Mouse (Mus musculus) layer of hippocampus, postnatal 10 days (tissue): Measurements from ENCODE around the gene Sorl1. TPM values are rescaled to one million over a fixed set of nuclear protein-coding genes. Genes with fewer than 3 reads are reported as not detected.

Source experiments
- DNase-seq, 2 experiments: peaks; one replicate each; pipeline ENCODE4 v3.0.0; 2021; ENCODE audit warnings: low spot score in 2 of 2
- total RNA-seq, 2 experiments: library from RNA; stranded (reverse); gene quantifications; 2 replicates each; pipeline ENCODE4 v1.2.3; 2021

Sorl1 gene
- total RNA-seq, 2 experiments from 2014 or later: 79.0 to 86.0 TPM

DNA sequence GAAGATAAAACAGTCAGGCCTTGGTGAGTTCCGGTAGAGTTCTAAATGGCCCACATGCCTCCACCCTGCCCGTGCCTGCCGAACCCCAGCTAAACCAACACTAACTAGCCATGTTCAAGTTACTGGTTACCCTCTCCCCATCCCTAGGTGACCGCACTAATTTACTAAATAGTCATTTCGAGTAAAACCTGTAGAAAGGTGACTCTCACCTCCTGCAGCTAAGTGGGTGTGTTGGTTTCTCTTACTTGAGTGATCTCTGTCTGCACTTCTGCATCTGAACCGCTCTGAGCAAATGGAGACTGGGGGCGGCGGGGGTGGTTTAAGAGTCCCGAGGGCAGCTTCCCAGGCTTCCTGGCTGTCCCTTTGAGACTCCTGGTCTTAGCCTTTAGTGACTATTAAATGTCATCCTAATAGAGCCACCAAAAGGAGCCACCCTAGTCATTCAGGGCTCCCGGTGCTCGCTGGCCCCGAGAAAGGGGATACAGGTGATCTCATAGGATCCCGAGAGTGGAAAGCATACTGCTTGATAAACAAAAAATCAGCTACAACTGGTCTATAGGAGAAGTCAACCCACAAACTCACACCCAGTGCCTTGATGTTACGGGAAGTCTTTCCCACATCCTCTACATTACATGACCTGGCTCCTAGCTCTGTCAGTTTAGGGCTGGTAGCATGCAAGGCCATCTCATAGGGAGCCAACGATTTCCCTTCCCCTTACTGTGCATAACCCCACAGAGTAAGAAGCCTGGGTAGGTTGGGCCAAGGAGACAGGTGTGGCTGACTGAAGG, 155.2 kb downstream of the Sorl1 start:
- DNase-seq: no peak

DNA sequence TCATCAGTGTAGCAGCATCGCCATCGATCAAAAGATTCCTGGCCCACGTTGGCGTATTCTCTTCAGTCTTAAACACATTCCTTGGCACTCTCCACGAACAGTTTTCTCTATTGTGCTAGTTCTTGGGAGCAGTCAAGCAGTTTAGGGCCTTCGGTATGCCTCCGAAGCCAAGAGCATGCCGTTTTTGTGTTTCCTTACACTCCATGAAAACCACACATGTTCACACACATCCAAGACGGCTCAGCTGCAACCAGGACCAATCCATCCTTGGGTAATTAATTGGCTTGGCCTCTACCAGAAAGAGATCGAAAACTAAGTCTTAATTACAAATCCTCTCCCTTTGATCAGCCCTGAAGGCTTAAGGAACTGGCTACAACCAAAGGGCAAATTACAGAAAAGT, 162.8 kb downstream of the Sorl1 start:
- no peak for DNase-seq

DNA sequence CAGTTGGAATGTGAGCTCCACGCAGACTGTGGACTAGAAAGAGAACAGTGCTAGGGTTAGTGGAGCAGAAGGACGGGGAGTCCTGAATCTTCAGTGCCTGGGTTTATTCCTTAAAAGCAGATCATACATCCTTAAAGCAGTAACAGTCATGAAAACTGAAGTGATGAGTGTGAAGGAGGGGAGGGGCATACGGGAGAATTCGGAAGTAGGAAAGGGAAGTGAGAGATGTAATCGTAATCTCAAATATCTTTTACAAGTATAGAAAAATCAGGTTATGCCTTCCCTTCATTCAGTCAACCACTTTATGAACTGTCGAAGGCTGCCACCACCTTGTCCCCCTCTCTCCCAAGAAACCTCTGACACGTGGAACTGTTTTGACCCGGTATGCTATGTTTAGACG, 165.8 kb downstream of the Sorl1 start:
- DNase-seq: no peak

DNA sequence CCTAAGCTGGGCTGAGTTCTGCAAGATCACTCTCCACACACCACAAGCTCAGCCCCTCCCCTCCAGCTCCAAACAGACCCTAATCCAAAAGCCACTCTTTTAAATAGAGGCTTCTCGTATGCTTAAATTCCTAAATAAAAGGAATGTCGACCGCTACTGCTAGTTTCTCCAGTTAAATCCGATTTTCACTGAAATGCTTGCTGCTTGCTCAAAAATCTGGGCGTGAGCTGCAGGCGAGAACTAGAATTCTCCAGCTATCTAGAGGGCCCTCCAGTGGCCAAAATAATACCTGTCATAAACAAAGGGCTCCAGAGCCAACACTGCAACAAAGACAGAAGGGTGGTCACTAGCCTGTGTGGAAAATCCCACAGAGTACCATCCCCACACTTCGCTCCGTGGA, 170.6 kb downstream of the Sorl1 start:
- peak; percentile 81 to 83 for DNase-seq

DNA sequence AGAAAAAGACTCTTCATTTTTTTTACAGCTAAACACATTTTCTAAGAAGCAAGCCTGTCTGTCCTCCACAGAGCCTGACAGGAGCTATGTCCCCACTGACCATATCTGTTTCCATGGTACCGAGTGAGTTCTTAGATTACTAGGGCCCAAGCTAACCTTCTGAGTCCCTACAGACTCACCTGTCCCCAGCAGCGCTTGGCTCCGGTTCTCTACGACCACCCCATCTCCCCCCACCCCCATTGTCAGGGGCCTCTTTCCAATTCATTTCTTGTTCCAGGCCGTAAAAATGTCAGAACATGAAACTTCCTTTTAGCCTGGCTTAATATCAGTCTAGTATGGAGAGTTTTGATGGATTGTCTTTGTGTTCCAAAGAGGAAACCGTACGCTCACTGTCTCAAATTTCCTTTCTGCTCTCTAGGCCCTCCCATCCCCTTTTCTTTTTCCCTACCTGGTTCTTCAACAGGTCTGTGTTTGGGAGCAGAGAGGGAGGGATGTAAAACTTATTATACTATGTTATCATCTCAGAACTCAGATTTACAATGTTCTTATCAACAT, 171.4 kb downstream of the Sorl1 start:
- DNase-seq: no peak

DNA sequence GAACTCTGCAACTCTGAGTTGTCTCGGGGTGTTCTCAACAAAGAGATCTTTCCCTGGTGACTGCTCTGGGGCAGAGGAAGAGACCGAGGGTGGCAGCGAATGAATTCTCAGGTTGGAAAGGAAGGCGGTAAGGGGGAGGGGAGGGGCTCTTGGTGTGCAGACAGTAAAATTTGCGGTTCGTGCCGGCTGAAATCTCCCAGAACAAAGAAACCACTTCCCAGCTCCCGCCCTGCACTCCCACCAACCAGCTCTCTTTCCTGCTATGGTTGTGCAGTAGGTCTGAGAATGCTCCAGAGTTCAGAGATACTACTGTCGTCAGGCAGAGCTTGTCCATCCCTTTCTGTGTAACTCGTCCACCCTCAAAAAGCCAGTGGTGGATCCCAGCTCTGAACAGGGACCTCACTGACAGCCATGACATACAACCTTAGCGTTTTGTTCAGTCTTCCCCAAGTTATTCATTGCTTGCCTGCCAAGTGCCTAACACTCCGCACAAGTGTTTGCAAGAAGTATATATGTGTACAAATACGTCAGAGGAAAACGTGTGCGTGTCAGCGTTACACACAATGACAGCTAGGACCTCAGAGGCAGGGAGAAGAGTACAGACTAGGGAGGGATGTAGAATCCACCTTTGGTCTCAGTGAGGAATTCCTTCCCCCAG, 172.5 kb downstream of the Sorl1 start:
- DNase-seq: no peak

DNA sequence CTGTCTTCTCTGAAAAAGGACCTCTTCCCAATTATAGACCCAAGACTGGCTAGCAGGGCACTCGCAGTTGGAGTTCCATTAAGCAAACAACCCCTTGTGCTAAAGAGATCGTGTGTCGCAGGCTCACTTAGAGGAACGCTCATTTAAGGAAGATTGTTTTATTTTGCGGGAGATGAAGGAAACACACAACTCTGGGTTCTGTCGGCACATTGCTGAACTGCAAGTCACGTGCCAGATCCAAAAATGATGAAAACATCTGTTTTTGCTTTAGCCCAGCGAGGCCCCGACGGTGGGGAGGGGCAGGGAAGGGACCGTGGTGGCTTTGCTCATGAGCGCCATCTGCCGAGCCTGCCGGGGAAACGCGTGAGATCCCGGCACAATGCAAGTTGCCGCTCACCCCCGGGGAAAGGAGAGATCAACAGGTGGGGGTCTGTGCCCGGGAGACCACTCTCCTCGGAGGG, 173.1 kb downstream of the Sorl1 start:
- peak; percentile 94 to 95 for DNase-seq

DNA sequence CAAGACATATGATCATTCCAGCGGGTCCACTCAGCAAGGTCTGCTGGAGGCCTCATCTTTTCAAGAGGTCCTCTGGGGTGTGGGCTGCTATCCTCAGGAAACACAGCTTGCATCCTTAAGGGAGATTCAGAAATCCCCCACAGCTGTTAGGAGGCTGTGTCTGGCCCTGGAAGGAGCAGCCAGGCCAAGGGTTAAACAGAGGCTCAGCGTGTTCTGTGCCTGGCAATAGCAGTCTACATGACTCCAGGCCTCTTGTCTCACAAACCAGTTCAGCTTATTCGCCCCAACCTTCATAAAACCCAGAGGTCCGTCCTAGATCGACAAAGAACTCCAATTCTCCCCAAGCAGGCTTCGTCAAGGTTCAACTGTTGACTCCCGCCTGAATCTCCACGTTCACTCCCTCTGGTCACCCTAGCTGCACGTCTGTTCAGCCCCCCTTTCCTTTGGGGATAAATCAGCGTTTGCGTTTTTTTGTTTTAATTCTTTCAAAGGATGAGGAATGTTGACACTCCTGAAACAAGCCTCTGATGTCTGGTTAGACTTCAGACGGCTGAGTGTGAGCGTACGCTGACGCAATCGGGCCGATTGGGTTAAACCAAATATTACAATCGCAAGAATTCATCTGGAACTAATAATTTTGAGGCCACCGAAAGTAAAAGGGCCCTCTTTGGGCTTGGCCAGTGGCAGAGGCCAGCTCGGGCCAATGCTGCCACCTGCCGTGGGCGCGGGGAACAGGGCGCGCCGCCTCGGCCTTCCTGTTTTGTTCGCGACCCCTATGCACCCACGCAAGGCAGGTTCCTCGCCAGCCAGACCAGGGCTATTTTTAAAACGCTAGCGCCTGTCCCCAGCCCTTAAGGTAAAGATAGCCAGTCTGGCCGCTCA, 173.7 kb downstream of the Sorl1 start:
- DNase-seq: peak; percentile 88 to 92

DNA sequence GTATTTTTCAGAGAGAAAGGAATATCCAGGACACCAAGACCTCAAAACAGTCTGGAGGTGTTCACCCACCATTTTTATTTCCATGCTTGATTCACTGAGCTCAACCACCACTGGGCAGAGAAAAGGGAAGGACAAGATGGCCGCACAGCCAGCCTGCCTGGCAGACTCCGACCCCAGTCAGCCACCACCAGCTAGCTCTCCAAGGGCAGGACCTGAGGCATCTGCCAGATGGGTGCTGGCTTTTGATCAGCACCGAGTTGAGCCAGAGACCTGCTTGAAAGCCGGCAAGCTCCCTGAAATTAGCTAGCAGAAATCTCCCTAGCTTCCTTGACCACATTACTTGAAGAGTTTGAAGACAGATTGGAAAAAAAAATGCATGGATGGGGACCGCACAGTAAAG, 174.6 kb downstream of the Sorl1 start:
- DNase-seq: no peak

DNA sequence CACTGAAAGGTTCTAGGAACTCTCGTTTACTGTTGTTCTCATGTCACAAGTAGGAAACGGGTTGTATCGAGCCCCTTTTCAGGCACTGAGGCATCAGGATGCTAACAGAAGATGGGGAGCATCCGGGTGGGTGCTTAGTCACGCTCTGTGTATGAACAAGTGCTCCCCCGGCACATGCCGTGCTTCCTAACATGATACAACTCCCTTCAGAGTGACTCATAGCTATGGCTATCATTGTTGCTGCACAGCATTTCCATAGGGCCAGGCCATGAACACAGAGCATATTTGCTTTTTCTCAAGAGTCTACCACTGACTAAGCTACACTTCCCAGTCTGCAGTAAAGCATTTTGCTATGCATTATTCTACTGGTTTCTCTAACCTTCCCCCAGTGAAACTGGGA, 179.1 kb downstream of the Sorl1 start:
- no peak for DNase-seq

DNA sequence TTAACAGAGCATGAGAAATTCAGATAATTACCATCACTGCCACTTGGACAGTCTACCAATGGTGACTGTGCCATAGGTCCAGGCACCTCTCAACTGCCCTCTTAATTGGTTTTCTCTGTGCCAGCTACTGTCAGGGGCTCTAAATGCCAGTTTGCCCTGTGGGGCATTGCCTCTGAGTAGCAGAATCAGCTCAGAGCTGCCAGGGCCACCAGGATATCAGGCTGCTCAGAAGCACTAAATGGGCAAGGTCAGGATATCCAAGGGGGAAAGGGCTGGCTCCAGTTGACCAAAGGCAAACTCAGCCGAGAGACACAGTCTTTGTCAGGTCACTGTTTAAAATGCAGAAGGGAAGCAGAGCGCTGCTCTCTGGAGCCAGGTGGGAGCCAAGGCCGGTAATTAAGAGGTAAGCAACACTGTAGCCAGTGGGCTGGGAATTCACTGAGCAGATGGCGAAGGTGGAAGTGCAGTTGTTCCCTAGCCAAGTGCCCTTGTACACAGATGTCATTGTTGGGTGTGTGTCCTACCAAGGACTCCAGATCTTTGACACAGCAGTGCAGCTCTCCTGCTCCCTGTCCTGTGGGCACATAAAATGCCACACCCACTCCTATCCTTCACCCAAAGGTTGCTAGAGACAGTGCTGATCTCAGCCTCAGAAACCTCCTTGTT, 181.0 kb downstream of the Sorl1 start:
- no peak for DNase-seq

DNA sequence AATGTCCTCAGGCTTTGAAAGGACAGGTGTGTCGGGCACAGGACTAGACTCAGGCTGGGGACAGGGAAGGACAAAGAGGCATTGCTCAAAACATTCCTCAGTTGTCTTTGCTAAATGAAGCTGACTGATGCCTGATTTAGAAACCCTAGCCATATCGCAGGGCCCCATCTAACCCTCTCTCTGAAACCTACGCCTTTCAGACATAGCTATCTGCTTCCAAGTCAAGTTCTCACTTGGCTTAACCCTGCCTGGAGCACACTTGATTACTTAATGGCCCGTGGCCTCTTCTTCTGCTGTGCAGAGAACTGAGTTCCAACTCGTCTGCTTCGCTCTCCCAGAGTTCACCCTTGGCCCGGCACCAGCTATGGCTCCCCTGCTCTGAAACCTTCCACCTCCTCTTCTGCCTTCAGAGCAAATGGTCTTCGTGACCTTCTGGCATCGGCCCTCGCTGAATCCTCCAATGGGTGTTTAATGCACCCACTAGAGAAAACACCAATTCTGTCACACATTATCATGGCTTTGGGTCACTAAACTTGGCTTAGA, 183.7 kb downstream of the Sorl1 start:
- no peak for DNase-seq

DNA sequence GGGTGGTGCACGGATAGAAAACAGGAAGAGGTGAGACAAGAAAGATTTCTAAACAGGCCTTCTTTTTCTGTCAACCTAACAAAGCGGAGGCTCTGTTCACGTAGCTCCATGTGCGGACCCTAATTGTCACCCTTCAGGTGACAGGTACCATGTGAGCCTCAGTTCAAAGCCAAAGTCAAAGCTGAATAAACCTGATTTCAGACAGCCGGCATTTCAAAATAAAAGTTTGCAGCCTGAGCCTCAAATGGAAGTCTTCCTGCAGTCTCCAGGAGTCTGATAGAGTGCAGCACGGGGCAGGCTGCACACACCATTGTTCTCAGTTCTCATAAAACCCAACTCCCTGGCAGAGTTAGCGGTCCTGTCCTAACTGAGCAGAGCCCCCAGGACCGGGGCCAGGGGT, 185.6 kb downstream of the Sorl1 start:
- DNase-seq: no peak

DNA sequence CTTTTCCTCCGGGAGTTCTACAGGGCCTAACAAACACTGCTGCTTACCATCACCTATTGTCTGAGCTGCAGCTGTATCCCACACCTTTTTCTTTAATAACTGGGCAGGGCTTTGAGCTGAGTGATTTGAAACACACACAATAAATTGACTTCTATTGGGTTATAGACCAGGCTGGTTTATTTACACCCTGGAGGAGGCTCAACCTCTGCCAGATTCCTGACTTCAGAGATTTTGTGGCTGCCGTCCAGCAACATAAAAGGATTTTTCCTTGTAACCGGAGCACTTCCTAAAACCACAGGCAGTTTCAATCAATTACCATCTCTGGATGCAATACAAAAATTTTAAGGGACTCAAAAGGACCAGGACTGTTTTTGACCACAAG, 186.1 kb downstream of the Sorl1 start:
- no peak for DNase-seq

DNA sequence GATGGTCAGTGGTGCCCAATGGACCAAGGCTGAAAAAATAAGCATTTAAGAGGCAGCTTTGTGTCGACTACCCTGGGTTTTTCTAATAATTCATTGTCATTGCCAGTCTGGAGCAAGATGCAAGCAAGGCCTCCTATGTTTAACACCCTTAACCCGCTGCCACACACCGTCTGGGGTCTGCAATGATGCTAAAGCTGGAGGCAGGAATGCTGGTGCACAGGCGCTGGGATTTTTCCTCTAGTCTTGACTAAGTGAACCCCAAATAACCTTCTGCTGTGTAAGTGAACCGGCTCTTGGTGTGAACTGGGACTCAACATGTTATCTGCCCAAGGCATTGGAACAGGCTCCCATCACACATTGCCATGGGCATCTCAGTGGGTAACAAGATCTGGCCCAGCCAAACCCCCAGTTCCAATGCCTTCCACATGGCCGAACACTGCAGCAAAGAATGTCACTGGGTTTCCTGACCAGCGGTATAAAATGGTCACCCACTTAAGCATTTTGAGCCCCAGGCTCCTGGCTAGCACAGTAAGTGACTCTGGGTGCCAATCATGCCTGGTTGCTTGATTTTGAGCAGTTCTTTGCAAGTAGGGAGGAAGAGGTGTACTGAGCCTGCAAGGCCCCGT, 186.6 kb downstream of the Sorl1 start:
- no peak for DNase-seq

DNA sequence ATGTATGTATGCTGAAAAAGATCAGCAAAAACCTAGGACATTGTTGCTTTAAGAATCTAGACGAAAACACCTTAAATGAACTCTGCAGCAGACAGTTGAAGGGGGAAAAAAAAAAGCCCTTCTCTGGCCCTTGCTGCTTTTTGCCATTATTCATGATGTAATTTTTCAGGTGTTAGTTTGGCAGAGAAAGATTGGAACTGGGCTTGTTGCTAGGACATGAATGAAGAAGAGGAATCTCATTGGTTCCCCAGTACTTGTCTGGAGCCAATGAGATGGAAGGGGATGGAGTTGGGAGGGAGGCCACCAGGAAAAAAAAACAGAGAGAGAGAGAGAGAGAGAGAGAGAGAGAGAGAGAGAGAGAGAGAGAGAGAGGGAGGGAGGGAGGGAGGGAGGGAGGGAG, 187.5 kb downstream of the Sorl1 start:
- no peak for DNase-seq

DNA sequence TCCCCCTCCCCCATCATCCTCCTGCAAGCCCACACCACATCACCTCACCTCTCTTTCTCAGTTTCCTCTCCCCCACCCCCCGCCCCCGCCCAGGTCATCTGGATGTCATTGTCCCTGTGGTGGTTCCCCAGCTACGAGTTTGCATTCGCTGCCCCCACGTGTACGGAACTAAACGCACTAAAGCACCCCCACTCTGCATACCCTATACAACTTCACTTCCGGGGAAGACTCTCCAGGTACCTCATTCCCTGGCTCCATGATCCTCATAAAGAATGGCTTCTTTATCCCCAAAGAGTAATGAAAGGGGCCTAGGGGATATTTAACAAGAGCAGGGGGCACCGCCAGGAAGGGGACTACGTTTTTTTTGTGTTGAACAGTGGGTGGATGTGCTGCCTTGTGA, 188.1 kb downstream of the Sorl1 start:
- no peak for DNase-seq

DNA sequence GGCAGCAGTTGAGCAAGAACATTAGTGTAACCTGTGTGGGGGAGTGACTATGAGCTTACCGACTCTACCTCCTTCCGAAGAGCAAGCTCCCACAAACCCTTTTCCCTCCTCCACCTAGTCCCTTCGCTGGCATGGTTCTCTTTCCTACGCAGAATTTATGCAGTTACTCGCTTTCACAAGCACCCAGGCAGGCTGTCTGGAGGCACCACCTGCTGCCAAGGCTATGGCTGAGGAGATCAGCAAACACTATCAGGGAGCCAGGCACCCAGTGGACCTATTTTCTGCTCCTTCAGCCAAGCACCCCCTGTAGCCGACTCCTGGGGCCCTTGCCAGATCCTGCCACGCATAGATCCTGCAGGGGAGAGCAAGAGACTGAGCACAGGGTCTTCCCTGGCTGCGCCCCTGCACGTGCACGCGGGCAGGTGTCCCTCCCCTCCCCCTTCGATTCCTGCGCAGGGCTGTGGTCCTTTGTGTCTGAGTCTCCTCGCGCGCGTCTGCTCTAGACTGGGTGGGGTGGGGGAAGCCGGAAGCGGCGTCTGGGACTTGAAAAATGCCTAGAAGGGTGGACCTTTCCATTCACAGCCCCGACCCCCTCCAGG, 188.6 kb downstream of the Sorl1 start:
- peak; percentile 48 to 64 for DNase-seq

DNA sequence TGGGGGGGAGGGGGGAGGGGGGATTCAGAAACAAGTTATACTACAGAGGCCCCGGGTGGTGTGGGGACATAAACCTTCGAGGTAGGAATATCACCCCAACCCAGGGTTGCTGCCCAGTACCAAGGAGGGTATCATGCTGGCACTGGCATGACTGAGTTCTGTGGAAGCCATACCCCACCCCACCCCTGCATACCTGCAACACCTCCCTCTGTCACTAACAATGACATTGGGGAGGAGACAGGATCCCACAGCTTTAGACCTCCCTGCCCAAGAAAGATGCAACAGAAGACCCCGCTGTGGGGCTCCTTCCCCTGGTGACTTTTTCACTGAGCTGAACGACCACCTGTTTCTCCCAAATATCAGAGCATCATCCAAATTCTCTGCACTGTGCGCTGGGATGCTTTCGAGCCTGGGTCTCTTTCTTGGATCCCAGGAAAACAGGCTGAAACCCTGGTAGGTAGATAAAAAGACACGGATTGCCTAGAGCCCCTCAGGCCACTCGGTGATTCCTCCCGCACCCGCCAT, 189.2 kb downstream of the Sorl1 start:
- DNase-seq: no peak

DNA sequence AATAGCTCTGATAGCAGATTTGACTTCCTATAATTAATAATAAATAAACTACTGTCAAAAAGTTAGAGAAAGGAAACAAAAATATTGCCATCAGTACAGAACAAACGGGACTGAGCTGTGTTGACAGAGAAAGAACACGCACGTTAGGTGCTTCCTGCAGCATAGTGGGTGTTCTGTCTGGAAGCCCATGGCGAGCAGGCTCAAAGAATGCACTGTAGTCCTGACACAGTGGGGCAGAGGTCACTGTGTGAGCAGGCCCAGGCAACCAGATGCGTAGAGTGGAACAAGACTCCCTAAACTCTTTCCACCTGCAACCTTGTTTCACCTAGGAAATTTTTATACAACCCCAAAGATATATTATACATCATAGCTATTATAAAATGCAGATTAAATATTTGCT, 194.1 kb downstream of the Sorl1 start:
- no peak for DNase-seq
